Mouse (Mus musculus) spleen, adult 10 weeks (tissue): ENCODE measurements around the gene Cpne6. TPM values are rescaled to one million over a fixed set of nuclear protein-coding genes. Genes with fewer than 3 reads are reported as not detected.

Experiments
- polyA plus RNA-seq: library from polyadenylated mRNA; stranded (reverse); fragments of 350-450 nt; fragmentation: Illumina TruSeq; extraction: RNeasy Lipid Tissue Mini Kit (QIAGEN cat#74804); gene quantifications from one replicate; pipeline ENCODE4 v1.2.3, GENCODE M21; 2015; ENCODE audit warnings: low replicate concordance; ENCODE audit not compliant: insufficient read depth

Gene Cpne6
- polyA plus RNA-seq = not detected

GRCm38 (mm10) chr14:55510125-55510731 is at the start of gene Cpne6:
Gene Cpne6 (plus strand): TSS chr14:55510445.

DNA sequence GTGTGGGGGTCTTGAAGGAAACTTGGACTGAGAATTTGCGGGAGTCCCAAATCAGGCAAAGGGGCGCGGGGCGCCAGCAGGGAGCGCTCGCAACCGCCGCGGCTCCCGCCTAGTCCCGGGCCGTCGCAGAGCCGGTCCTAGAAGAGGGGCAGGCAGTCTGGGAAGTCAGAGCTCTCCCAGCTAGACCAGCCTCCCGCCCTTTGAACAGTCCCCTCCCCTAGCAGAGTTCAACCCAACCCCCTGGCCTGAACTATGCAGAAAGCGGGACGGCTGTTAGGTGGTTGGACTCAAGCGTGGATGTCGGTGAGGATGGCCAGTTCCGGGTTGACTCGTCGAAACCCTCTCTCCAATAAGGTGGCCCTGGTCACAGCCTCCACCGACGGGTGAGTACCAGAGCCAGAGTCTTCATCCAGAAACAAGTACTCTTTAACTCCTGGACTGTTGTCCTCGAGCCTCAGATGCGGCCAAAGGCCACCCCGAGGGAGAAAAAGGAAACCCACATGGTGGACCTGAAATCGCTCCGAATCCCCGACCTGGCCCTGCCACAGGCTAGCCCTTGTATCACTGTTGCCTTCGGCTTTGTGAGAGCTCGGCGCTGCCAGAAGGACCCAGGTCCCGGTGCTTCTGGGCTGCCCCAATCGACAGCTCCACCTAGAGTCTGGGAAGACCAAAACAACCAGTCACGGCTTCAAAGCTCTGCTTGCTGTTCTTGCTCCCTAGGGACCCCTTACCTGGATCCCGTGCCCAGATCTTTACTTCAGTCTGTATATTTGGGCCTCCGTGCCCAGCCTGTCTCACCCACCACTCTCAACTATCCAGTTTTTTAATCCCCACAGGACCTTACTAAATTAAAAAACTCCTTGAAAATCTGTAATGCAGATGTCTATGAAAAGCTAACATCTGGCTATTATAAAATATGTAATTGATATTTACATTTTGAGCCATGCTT is 31.3 kb upstream of the Cpne6 start, which contains the start of gene Dhrs4:
Gene Dhrs4 (plus strand): TSS at position 108 of the 949 bp plus-strand sequence.

DNA sequence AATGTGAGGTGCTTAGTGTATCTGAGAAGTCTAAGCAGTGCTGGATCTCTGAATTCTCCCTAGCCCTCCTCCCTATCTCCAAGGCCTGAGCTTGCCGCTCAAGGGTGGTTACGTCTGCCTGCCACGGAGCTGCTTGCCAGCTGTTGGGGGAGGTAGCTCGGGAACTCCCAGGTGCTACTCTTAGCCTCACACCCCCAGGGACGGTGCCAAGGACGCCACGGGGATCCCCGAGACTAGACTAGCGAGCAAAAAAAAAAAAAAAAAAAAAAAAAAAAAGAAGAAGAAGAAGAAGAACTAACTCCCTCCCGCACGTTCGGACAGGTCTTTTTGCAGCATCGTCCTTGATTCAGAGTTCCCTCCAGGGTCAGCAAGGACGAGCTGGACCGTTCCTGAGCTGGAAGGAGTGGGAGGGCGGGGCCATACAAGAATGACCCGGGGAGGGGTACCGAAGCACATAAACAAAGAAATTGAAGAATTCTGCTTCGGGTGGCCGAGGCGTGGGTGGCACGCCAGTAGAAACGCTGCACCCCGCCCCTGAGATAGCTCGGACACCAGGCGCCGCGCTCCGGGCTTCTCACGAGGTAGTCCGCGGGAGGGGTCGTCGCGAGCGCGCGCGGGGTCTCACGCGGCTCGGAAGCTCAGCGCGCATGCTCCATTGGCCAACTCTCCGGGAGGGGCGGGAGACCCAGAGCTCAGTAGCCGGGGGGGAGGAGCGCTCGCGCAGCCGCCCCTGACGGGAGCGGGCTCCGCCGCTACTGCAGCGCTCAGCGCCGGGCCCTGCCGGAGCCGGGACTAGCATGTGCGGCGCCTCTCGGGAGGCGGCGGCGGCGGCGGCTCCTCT is 19.7 kb upstream of the Cpne6 start, which contains the start of gene Carmil3:
Gene Carmil3 (plus strand): TSS at position 291 of the 841 bp plus-strand sequence.

DNA sequence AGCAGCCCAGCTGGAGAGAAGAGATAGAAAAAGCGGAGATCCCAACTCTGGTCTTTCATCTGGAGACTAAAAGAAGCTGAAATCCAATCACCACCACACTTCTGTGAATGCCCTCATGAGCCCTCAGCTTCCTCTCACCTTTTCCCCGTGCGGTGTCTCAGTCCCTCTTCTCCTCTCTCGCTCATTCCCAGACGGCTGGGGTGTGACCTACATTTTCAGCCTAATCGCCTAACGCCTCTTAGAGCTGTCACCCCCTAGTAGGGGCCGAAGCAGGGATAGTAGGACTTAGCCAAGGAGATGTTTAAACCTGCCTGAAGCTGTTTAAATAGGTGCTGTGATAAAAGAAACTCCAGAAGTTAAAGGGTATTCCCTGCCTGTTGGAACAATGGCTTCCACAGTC is 14.5 kb downstream of the Cpne6 start, which contains the start of gene Nrl:
Gene Nrl (minus strand): TSS at position 197 of the 400 bp plus-strand sequence.

DNA sequence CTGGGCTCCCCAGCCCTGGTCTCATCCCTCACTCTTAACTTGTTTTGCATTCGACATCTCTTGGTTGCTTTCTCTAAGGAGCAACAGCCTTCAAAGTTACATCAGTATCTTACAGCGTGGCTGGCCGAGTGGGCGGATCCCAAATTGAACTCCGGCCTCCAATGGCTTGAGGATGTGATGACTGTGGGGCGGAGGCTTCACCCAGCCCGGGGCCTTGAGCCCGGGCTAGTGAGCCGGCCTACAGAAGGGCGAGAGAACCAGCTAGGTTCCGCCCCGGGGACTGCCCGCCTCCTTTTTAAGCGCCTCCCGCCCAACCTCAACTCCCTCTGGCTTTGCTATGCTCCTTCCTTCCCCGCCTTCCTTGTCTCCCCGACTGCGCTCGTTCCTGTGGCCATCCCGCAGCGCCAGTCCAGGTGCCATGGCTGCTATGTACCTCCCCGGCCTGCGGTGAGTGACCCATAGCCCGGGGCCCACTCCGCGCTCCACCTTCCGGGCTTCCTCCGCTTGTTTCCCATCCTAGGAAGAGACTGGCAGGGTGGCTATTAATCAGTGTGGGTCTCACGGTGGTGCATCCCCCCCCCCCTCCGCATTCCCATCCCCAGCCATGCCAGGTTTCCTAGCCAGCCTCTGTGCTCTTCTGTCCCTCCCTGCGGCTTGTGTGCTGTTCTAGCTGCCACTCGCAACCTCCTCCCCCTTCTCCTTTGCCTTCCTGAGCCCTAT is 30.0 kb downstream of the Cpne6 start, which contains the start of gene Pck2:
Gene Pck2 (plus strand): TSS at position 200 of the 720 bp plus-strand sequence.

GRCm38 (mm10) chr14:55559799-55560201 is 49.6 kb downstream of the Cpne6 start, which contains the start of gene Dcaf11:
Gene Dcaf11 (plus strand): TSS chr14:55560006.

GRCm38 (mm10) chr14:55560202-55561073 is 50.2 kb downstream of the Cpne6 start, which contains the start of gene A730061H03Rik:
Gene A730061H03Rik (minus strand): TSS chr14:55560406.

Other genes starting within 250 kb of the Cpne6 start
- 26.8 TPM for gene Dhrs4, start 31.7 kb upstream of the Cpne6 start, polyA plus RNA-seq
- 0.87 TPM for gene Carmil3, start 19.8 kb upstream of the Cpne6 start, polyA plus RNA-seq
- gene Nrl, start 14.5 kb downstream of the Cpne6 start, polyA plus RNA-seq = not detected
- gene Pck2, start 29.8 kb downstream of the Cpne6 start, polyA plus RNA-seq = 23.0 TPM
- gene Dcaf11, start 49.6 kb downstream of the Cpne6 start, polyA plus RNA-seq = 64.7 TPM
- gene A730061H03Rik, start 50.0 kb downstream of the Cpne6 start, polyA plus RNA-seq = not detected
- gene Fitm1, start 65.2 kb downstream of the Cpne6 start, polyA plus RNA-seq = not detected
- 474 TPM for gene Psme1, start 67.7 kb downstream of the Cpne6 start, polyA plus RNA-seq
- 11.9 TPM for gene Emc9, start 74.9 kb downstream of the Cpne6 start, polyA plus RNA-seq
- gene Psme2, start 80.7 kb downstream of the Cpne6 start, polyA plus RNA-seq = 451 TPM
- 67.4 TPM for gene Rnf31, start 81.3 kb downstream of the Cpne6 start, polyA plus RNA-seq
- gene Irf9, start 93.1 kb downstream of the Cpne6 start, polyA plus RNA-seq = 106 TPM
- gene Rec8, start 107.6 kb downstream of the Cpne6 start, polyA plus RNA-seq = 2.6 TPM
- 21.3 TPM for gene Ipo4, start 125.5 kb downstream of the Cpne6 start, polyA plus RNA-seq
- gene Gm49378, start 127.5 kb downstream of the Cpne6 start, polyA plus RNA-seq = 1.5 TPM
- gene Tm9sf1, start 133.4 kb downstream of the Cpne6 start, polyA plus RNA-seq = 57.7 TPM
- 1.7 TPM for gene Tssk4, start 139.7 kb downstream of the Cpne6 start, polyA plus RNA-seq
- gene Mdp1, start 150.1 kb downstream of the Cpne6 start, polyA plus RNA-seq = 71.8 TPM
- 54.9 TPM for gene Gmpr2, start 161.5 kb downstream of the Cpne6 start, polyA plus RNA-seq
- 226 TPM for gene Nedd8, start 161.7 kb downstream of the Cpne6 start, polyA plus RNA-seq
- 54.5 TPM for gene Tinf2, start 171.4 kb downstream of the Cpne6 start, polyA plus RNA-seq
- gene Tgm1, start 203.5 kb downstream of the Cpne6 start, polyA plus RNA-seq = 15.3 TPM
- 19.2 TPM for gene Rabggta, start 211.8 kb downstream of the Cpne6 start, polyA plus RNA-seq
- gene Dhrs1, start 235.2 kb downstream of the Cpne6 start, polyA plus RNA-seq = 90.3 TPM
- 22.0 TPM for gene Nop9, start 235.2 kb downstream of the Cpne6 start, polyA plus RNA-seq
- not detected for gene Cideb, start 248.0 kb downstream of the Cpne6 start, polyA plus RNA-seq